In genomic region chr2:4975807-4976206, GRCm38 (mm10) we compare ENCODE assay signal across 19 mouse cellular contexts. TPM values are rescaled to one million over a fixed set of nuclear protein-coding genes. Genes with fewer than 3 reads are reported as not detected.
A peak's percentile ranks its signal among the peaks of the same experiment; 100 is the strongest.
DNase-seq lines count a peak whose midpoint lies in the region; ATAC-seq and TF ChIP-seq lines count a peak whose summit lies in the region.
"Had no signal": no experiment of that assay in that cellular context is flagged by ENCODE, and none has a peak within 500 bp of the region (broad histone marks: within the 10 kb centered on the region; RNA-seq: fewer than 3 reads in every experiment).

TSS of gene Ucma (plus strand) at chr2:4976122.

- H3K4me2 ChIP-seq in hindbrain, embryonic 16.5 days (ENCODE audit: low read length) = no peak within 1 kb of the TSS
- H3K4me2 ChIP-seq in hindbrain, embryonic 11.5 days (replicated peaks; ENCODE audit: low read depth, low read length) = no peak within 1 kb of the TSS
- H3K4me2 ChIP-seq in midbrain, embryonic 16.5 days (ENCODE audit: low read length) = no peak within 1 kb of the TSS
- H3K4me2 ChIP-seq: limb, embryonic 12.5 days; neural tube, embryonic 15.5 days had no signal

- no peak within 1 kb of the TSS for H3K4me3 ChIP-seq in cerebellum, adult 2 months (replicated peaks; ENCODE audit: insufficient read depth, low read depth, low read length)
- H3K4me3 ChIP-seq in hindbrain, embryonic 16.5 days (ENCODE audit: low read length) = no peak within 1 kb of the TSS
- no peak within 1 kb of the TSS for H3K4me3 ChIP-seq in hindbrain, embryonic 11.5 days (ENCODE audit: low read depth, low read length)
- H3K4me3 ChIP-seq in midbrain, embryonic 16.5 days (ENCODE audit: low read depth, low read length) = no peak within 1 kb of the TSS
- H3K4me3 ChIP-seq: limb, embryonic 12.5 days; megakaryocyte, embryonic 14.5 days; neural tube, embryonic 15.5 days had no signal

- no peak within 1 kb of the TSS for H3K9ac ChIP-seq in hindbrain, embryonic 16.5 days (ENCODE audit: low read depth, low read length)
- H3K9ac ChIP-seq in hindbrain, embryonic 11.5 days (ENCODE audit: low read depth, low read length) = no peak within 1 kb of the TSS
- H3K9ac ChIP-seq in midbrain, embryonic 16.5 days (ENCODE audit: low read depth, low read length) = no peak within 1 kb of the TSS
- H3K9ac ChIP-seq: limb, embryonic 12.5 days; liver, embryonic 14.5 days; neural tube, embryonic 15.5 days had no signal

- no peaks in the 10 kb centered on the region for H3K27me3 ChIP-seq in cerebellum, adult 2 months (ENCODE audit: control insufficient read depth, insufficient read depth, low read length)
- H3K27me3 ChIP-seq in hindbrain, embryonic 16.5 days (replicated peaks; ENCODE audit: control insufficient read depth, insufficient read depth, low read length) = no peaks in the 10 kb centered on the region
- no peaks in the 10 kb centered on the region for H3K27me3 ChIP-seq in hindbrain, embryonic 11.5 days (ENCODE audit: control insufficient read depth, insufficient read depth, low read length)
- H3K27me3 ChIP-seq in midbrain, embryonic 16.5 days (ENCODE audit: control insufficient read depth, insufficient read depth, low read depth, low read length) = no peaks in the 10 kb centered on the region
- H3K27me3 ChIP-seq: CH12.LX; limb, embryonic 12.5 days; neural tube, embryonic 15.5 days had no signal

- no peak for TF ChIP-seq CTCF in cerebellum, adult 2 months (IDR thresholded peaks at IDR 0.05; ENCODE audit: borderline replicate concordance, insufficient read depth, low read depth, low read length)

- peak in 1 of 2 experiments; percentile 13 for DNase-seq in cerebellum, adult 2 months
- no peak for DNase-seq in cerebellum, postnatal 36 days
- DNase-seq in hindbrain, embryonic 11.5 days (ENCODE audit: low spot score) = no peak
- DNase-seq in brain, adult 2 months (ENCODE audit: low read depth, low spot score) = peak; percentile 74
- peak; percentile 38 for DNase-seq in layer of hippocampus, adult 9-11 months
- DNase-seq in adrenal gland, adult (ENCODE audit: inconsistent age in 2 of 2, low spot score in 1 of 2) = no peak
- DNase-seq: adrenal gland, postnatal 25 days; lung, postnatal 10 days; retina, postnatal 1 day; thymus, adult 18-20 months had no signal

- no peaks in the 10 kb centered on the region for H3K36me3 ChIP-seq in hindbrain, embryonic 16.5 days (ENCODE audit: control insufficient read depth, insufficient read depth, low read length)
- H3K36me3 ChIP-seq in hindbrain, embryonic 11.5 days (ENCODE audit: control insufficient read depth, insufficient read depth, low read length) = no peaks in the 10 kb centered on the region
- H3K36me3 ChIP-seq in midbrain, embryonic 16.5 days (ENCODE audit: control insufficient read depth, insufficient read depth, low read length) = no peaks in the 10 kb centered on the region
- H3K36me3 ChIP-seq: limb, embryonic 12.5 days; neural tube, embryonic 15.5 days had no signal

- H3K27ac ChIP-seq in cerebellum, adult 2 months (ENCODE audit: insufficient read depth, low read length) = no peak within 1 kb of the TSS
- H3K27ac ChIP-seq in hindbrain, embryonic 16.5 days (ENCODE audit: low read depth, low read length) = peak within 1 kb of the TSS; percentile 36; the same call in 1 of the 2 replicates
- no peak within 1 kb of the TSS for H3K27ac ChIP-seq in hindbrain, embryonic 11.5 days (ENCODE audit: low read depth, low read length)
- no peak within 1 kb of the TSS for H3K27ac ChIP-seq in midbrain, embryonic 16.5 days (ENCODE audit: low read length)
- H3K27ac ChIP-seq: limb, embryonic 12.5 days; liver, embryonic 14.5 days; neural tube, embryonic 15.5 days had no signal

- 26% methylated on average over 5 of the region's 5 CpGs for WGBS in cerebellum, adult 2 months
- 56% methylated on average over 5 of the region's 5 CpGs for WGBS in hindbrain, embryonic 16.5 days
- WGBS in hindbrain, embryonic 11.5 days = 75% methylated on average over 5 of the region's 5 CpGs
- WGBS in midbrain, embryonic 16.5 days = 68% methylated on average over 5 of the region's 5 CpGs

- no peaks in the 10 kb centered on the region for H3K9me3 ChIP-seq in hindbrain, embryonic 16.5 days (ENCODE audit: control insufficient read depth, low read length)
- H3K9me3 ChIP-seq in hindbrain, embryonic 11.5 days (ENCODE audit: control insufficient read depth, low read length) = no peaks in the 10 kb centered on the region
- H3K9me3 ChIP-seq in midbrain, embryonic 16.5 days (replicated peaks; ENCODE audit: control insufficient read depth, low read length, poor library complexity, severe bottlenecking) = no peaks in the 10 kb centered on the region
- H3K9me3 ChIP-seq: limb, embryonic 12.5 days; megakaryocyte, embryonic 14.5 days; neural tube, embryonic 15.5 days had no signal

- no peak for TF ChIP-seq POLR2A in cerebellum, adult 2 months (IDR thresholded peaks at IDR 0.05; ENCODE audit: borderline replicate concordance, insufficient read depth, low read length)

- peak; percentile 68; the same call in 1 of the 2 replicates for ATAC-seq in hindbrain, embryonic 16.5 days
- ATAC-seq in hindbrain, embryonic 11.5 days (ENCODE audit: low FRiP score) = no peak
- ATAC-seq in midbrain, embryonic 16.5 days = no peak

- no peaks in the 10 kb centered on the region; the same call in 1 of the 2 replicates for H3K4me1 ChIP-seq in cerebellum, adult 2 months (ENCODE audit: control insufficient read depth, insufficient read depth, low read length)
- no peaks in the 10 kb centered on the region; the same call in 1 of the 2 replicates for H3K4me1 ChIP-seq in hindbrain, embryonic 16.5 days (ENCODE audit: control insufficient read depth, insufficient read depth, low read depth, low read length)
- H3K4me1 ChIP-seq in hindbrain, embryonic 11.5 days (replicated peaks; ENCODE audit: control insufficient read depth, insufficient read depth, low read length) = no peaks in the 10 kb centered on the region
- no peaks in the 10 kb centered on the region for H3K4me1 ChIP-seq in midbrain, embryonic 16.5 days (ENCODE audit: control insufficient read depth, insufficient read depth, low read length)

RNA-seq across cellular contexts. Expression of gene Ucma, which starts in this region (rescaled TPM):
- polyA plus RNA-seq in cerebellum, adult 2 months (2012; rRNA removed) = 14.4 and 18.2 TPM in 2 replicates
- polyA plus RNA-seq in hindbrain, embryonic 16.5 days (2015; fragmentation: Nextera tagmentation; extraction: Ambion mirVana) = 2.3 TPM in 2 replicates
- polyA plus RNA-seq in hindbrain, embryonic 11.5 days (2014; fragmentation: Nextera tagmentation; extraction: Ambion mirVana) = 0.38 TPM in 1 of 2 replicates, not detected in the other
- polyA plus RNA-seq in midbrain, embryonic 16.5 days (2015; fragmentation: Nextera tagmentation; extraction: Ambion mirVana) = 0.33 and 0.81 TPM in 2 replicates
- polyA plus RNA-seq: intestine, embryonic 14.5 days; kidney, embryonic 14.5 days; limb, embryonic 12.5 days; liver, embryonic 14.5 days; neural tube, embryonic 15.5 days had no signal

Comparison
In these comparisons a context has a peak if more than half of its experiments do, and no peak if none do; other contexts are left out.
1. DNase-seq: peak in brain, adult 2 months (single experiment) and layer of hippocampus, adult 9-11 months (single experiment); none in cerebellum, postnatal 36 days (0 of 2), hindbrain, embryonic 11.5 days (single experiment) and adrenal gland, adult (0 of 2).